Mouse (Mus musculus): Measurements from ENCODE around the gene Zfp248. TPM values are rescaled to one million over a fixed set of nuclear protein-coding genes. Genes with fewer than 3 reads are reported as not detected.

Gene Zfp248
- polyA plus RNA-seq (2015; fragmentation: Nextera tagmentation; extraction: Ambion mirVana) = 11.8 and 12.7 TPM in 2 replicates

GRCm38 (mm10) chr6:118455042-118455631 lies at the start of gene Zfp248:
Gene Zfp248 (minus strand): TSS chr6:118455528.

GRCm38 (mm10) chr6:118478957-118479708 lies 23.8 kb upstream of the Zfp248 start, which contains the start of gene Zfp9:
Gene Zfp9 (minus strand): TSS chr6:118479320.

DNA sequence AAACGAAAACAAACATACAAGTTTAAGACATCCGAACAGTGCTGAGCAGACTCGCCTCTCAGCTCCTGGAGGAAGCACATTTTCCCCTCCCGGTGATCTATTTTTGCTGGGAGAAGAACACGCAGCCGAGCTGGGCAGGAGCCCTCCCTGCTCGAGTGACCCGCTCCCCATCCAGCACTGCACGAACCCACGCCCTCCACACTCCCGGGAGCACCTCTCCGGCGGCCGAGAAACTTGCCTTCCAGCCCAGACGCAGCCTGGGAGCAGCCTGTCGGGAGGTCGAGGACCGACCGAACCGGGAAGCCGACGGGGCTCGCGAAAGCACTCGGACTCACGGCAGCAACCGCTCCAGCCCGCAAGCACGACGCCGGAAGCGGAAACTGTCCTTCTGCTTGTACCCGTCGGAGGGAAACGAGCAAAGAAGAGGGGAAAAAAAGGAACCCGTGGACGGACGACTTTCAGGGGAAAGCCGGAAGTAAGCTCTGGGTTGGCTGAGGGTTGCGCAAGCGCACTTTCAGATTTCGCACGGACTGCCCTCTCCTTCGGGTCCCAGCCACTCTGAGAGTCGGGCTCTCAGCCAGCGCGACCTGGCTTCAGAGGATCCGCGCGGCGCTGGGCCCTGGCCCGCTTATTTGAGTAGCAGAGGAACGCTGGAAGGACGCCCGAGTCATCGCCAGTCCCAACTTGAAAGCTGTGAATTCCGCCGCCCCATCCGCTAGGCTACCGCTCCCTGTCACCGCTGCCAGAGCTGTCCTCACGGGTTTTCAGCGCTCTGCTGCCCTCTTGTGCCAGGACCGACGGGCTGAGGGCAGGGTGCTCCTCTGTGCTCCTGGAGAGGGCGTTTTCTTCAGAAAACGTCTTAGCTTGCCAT lies 36.0 kb downstream of the Zfp248 start, which contains the start of gene Bms1:
Gene Bms1 (minus strand): TSS at position 425 of the 871 bp plus-strand sequence.

Small RNA genes lying within 50 kb of the gene (microRNA-seq; reads per million reads assigned to microRNA genes)
- not detected for gene Gm25953

Other genes with a start within 250 kb of the Zfp248 start
- gene Bms1, start 36.1 kb downstream of the Zfp248 start, polyA plus RNA-seq (2015; fragmentation: Nextera tagmentation; extraction: Ambion mirVana) = 12.7 and 13.1 TPM in 2 replicates
- gene Zfp9, start 23.8 kb upstream of the Zfp248 start, polyA plus RNA-seq (2015; fragmentation: Nextera tagmentation; extraction: Ambion mirVana) = 7.7 and 8.7 TPM in 2 replicates
- gene Ankrd26, start 106.7 kb upstream of the Zfp248 start, polyA plus RNA-seq (2015; fragmentation: Nextera tagmentation; extraction: Ambion mirVana) = 12.6 and 14.7 TPM in 2 replicates